Mouse (Mus musculus): ENCODE results near the gene Capn9. TPM values are rescaled to one million over a fixed set of nuclear protein-coding genes. Genes with fewer than 3 reads are reported as not detected.

The Capn9 gene
- polyA plus RNA-seq, 1 experiment from 2014 or later, result 0.39 TPM

- Histone ChIP-seq H3K9ac (ENCODE audit: low read length) (no peak overlapping the region), H3K4me1 (ENCODE audit: control insufficient read depth, insufficient read depth, low read length) (peaks cover 12% of the 10 kb centered on the region), H3K27ac (ENCODE audit: low read length) (no peak overlapping the region), H3K4me2 (ENCODE audit: low read depth, low read length) (no peak overlapping the region), H3K9me3 (replicated peaks; ENCODE audit: control insufficient read depth, low read length) (no peaks in the 10 kb centered on the region), H3K27me3 (ENCODE audit: control insufficient read depth, insufficient read depth, low read length) (no peaks in the 10 kb centered on the region; the same call in 1 of the 2 replicates), H3K4me3 (ENCODE audit: low read length) (no peak overlapping the region), H3K36me3 (ENCODE audit: control insufficient read depth, insufficient read depth) (no peaks in the 10 kb centered on the region)
- no peak for ATAC-seq (replicated peaks; ENCODE audit: extremely low read depth, insufficient read depth, low FRiP score)
- WGBS, result 73% methylated on average over 6 of the region's 6 CpGs
These were observed 8.8 kb upstream of the Capn9 start for GRCm38 (mm10) chr8:124567126-124567525.

DNA sequence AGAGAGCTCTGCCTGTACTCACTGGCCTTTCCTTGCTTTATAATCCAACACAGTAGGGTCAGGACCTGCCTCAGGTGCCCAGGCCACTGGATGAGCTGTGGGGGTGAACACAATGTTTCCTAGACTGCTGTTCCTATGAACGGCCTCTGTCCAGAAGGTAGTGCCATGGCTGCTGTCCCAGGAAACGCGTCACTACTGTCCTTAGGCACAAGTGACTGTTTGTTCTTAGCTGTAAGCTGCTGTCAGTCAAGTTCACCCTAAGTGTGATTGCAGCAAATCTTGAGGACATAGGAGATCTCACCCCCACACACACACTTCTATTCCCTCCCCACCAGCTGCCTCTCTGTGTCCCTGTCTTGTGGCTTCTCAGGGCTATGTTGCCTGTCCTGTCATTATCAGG, 8.3 kb upstream of the Capn9 start:
- Histone ChIP-seq H3K4me3 (ENCODE audit: low read length) (no peak overlapping the region), H3K4me1 (ENCODE audit: control insufficient read depth, insufficient read depth, low read length) (peaks cover 12% of the 10 kb centered on the region), H3K27ac (ENCODE audit: low read length) (no peak overlapping the region), H3K36me3 (ENCODE audit: control insufficient read depth, insufficient read depth) (no peaks in the 10 kb centered on the region), H3K27me3 (ENCODE audit: control insufficient read depth, insufficient read depth, low read length) (no peaks in the 10 kb centered on the region; the same call in 1 of the 2 replicates), H3K9me3 (replicated peaks; ENCODE audit: control insufficient read depth, low read length) (no peaks in the 10 kb centered on the region), H3K9ac (ENCODE audit: low read length) (no peak overlapping the region), H3K4me2 (ENCODE audit: low read depth, low read length) (no peak overlapping the region)
- WGBS, result 69% methylated on average over 3 of the region's 3 CpGs
- no peak for ATAC-seq (replicated peaks; ENCODE audit: extremely low read depth, insufficient read depth, low FRiP score)

DNA sequence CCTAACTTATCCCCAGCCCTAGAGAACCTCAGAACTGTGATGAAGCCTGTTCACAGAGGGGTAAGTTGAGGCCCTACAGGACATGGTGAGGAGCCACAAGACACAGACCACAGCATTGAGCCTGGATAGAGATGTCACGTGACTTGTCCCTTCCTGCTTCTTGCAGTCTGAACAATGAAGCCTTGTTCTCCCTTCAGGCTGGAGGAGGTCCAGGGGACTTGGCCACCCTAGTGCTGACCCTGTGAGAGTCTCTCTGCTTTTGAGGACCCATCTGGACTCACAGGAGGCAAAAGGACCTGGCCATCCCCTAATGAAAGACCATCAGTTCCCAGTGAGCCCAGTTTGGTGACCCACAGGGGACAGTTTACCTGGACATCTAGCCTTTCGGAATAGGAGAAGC, 6.8 kb upstream of the Capn9 start:
- Histone ChIP-seq H3K36me3 (ENCODE audit: control insufficient read depth, insufficient read depth) (no peaks in the 10 kb centered on the region), H3K27ac (ENCODE audit: low read length) (no peak overlapping the region), H3K9me3 (replicated peaks; ENCODE audit: control insufficient read depth, low read length) (no peaks in the 10 kb centered on the region), H3K9ac (ENCODE audit: low read length) (no peak overlapping the region), H3K4me3 (ENCODE audit: low read length) (no peak overlapping the region), H3K27me3 (ENCODE audit: control insufficient read depth, insufficient read depth, low read length) (no peaks in the 10 kb centered on the region), H3K4me2 (ENCODE audit: low read depth, low read length) (no peak overlapping the region), H3K4me1 (ENCODE audit: control insufficient read depth, insufficient read depth, low read length) (peaks cover 14% of the 10 kb centered on the region)
- ATAC-seq (replicated peaks; ENCODE audit: extremely low read depth, insufficient read depth, low FRiP score), result no peak
- 65% methylated on average over 2 of the region's 2 CpGs for WGBS

- no peak within 1 kb of the TSS for H3K27ac ChIP-seq (ENCODE audit: low read length)
- WGBS, result 42% methylated on average over 2 of the region's 2 CpGs
- no peaks in the 10 kb centered on the region for H3K27me3 ChIP-seq (ENCODE audit: control insufficient read depth, insufficient read depth, low read length)
- H3K9ac ChIP-seq (ENCODE audit: low read length), result no peak within 1 kb of the TSS
- no peak within 1 kb of the TSS for H3K4me3 ChIP-seq (ENCODE audit: low read length)
- no peak within 1 kb of the TSS for H3K4me2 ChIP-seq (ENCODE audit: low read depth, low read length)
- H3K36me3 ChIP-seq (ENCODE audit: control insufficient read depth, insufficient read depth), result no peaks in the 10 kb centered on the region
- no peaks in the 10 kb centered on the region for H3K9me3 ChIP-seq (replicated peaks; ENCODE audit: control insufficient read depth, low read length)
- ATAC-seq (replicated peaks; ENCODE audit: extremely low read depth, insufficient read depth, low FRiP score), result no peak
- peaks cover 14% of the 10 kb centered on the region for H3K4me1 ChIP-seq (ENCODE audit: control insufficient read depth, insufficient read depth, low read length)
These were observed 6.3 kb upstream of the Capn9 start, which contains the start of gene Agt for GRCm38 (mm10) chr8:124569593-124569992. Gene Agt, minus strand, starts transcription at chr8:124569706.

- no peaks in the 10 kb centered on the region for H3K27me3 ChIP-seq (ENCODE audit: control insufficient read depth, insufficient read depth, low read length)
- H3K27ac ChIP-seq (ENCODE audit: low read length), result peak overlapping the region; percentile 64
- no peaks in the 10 kb centered on the region for H3K36me3 ChIP-seq (ENCODE audit: control insufficient read depth, insufficient read depth)
- H3K9me3 ChIP-seq (replicated peaks; ENCODE audit: control insufficient read depth, low read length), result no peaks in the 10 kb centered on the region
- H3K9ac ChIP-seq (ENCODE audit: low read length), result no peak overlapping the region
- WGBS, result 43% methylated on average over 8 of the region's 8 CpGs
- peaks cover 14% of the 10 kb centered on the region for H3K4me1 ChIP-seq (ENCODE audit: control insufficient read depth, insufficient read depth, low read length)
- ATAC-seq (replicated peaks; ENCODE audit: extremely low read depth, insufficient read depth, low FRiP score), result peak; percentile 59
- no peak overlapping the region for H3K4me3 ChIP-seq (ENCODE audit: low read length)
- no peak overlapping the region for H3K4me2 ChIP-seq (ENCODE audit: low read depth, low read length)
These were observed 4.0 kb upstream of the Capn9 start for GRCm38 (mm10) chr8:124571732-124572429.

DNA sequence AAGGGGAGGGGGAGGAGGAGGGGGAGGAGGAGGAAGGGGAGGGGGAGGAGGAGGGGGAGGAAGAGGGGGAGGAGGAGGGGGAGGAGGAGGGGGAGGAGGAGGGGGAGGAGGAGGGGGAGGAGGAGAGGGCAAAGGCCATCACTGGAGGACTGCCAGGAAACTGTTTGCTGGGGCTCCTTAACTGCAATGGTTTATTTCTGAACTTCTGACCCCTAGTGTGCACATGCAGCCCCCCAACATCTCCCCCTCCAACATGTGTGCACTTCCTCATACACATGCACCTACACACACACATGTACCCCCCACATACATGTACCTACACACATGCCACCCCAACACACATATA, 3.5 kb upstream of the Capn9 start:
- H3K4me2 ChIP-seq (ENCODE audit: low read depth, low read length), result no peak overlapping the region
- H3K27ac ChIP-seq (ENCODE audit: low read length), result no peak overlapping the region
- no peak overlapping the region for H3K4me3 ChIP-seq (ENCODE audit: low read length)
- peaks cover 14% of the 10 kb centered on the region for H3K4me1 ChIP-seq (ENCODE audit: control insufficient read depth, insufficient read depth, low read length)
- no peak for ATAC-seq (replicated peaks; ENCODE audit: extremely low read depth, insufficient read depth, low FRiP score)
- no peak overlapping the region for H3K9ac ChIP-seq (ENCODE audit: low read length)
- H3K36me3 ChIP-seq (ENCODE audit: control insufficient read depth, insufficient read depth), result no peaks in the 10 kb centered on the region
- H3K27me3 ChIP-seq (ENCODE audit: control insufficient read depth, insufficient read depth, low read length), result no peaks in the 10 kb centered on the region
- H3K9me3 ChIP-seq (replicated peaks; ENCODE audit: control insufficient read depth, low read length), result no peaks in the 10 kb centered on the region

- WGBS, result 52% methylated on average over 15 of the region's 15 CpGs
- 0 out of 2 replicates have a peak overlapping the region, but pooled peaks have one; percentile 47 for H3K9ac ChIP-seq (ENCODE audit: low read length)
- peaks cover 14% of the 10 kb centered on the region for H3K4me1 ChIP-seq (ENCODE audit: control insufficient read depth, insufficient read depth, low read length)
- peak overlapping the region; percentile 58 for H3K27ac ChIP-seq (ENCODE audit: low read length)
- H3K9me3 ChIP-seq (replicated peaks; ENCODE audit: control insufficient read depth, low read length), result no peaks in the 10 kb centered on the region
- no peaks in the 10 kb centered on the region for H3K36me3 ChIP-seq (ENCODE audit: control insufficient read depth, insufficient read depth)
- peak overlapping the region; percentile 27; the same call in 1 of the 2 replicates for H3K4me2 ChIP-seq (ENCODE audit: low read depth, low read length)
- no peaks in the 10 kb centered on the region for H3K27me3 ChIP-seq (ENCODE audit: control insufficient read depth, insufficient read depth, low read length)
- H3K4me3 ChIP-seq (ENCODE audit: low read length), result no peak overlapping the region
- peak; percentile 63 for ATAC-seq (replicated peaks; ENCODE audit: extremely low read depth, insufficient read depth, low FRiP score)
These were observed 2.2 kb upstream of the Capn9 start for GRCm38 (mm10) chr8:124573552-124574340.

DNA sequence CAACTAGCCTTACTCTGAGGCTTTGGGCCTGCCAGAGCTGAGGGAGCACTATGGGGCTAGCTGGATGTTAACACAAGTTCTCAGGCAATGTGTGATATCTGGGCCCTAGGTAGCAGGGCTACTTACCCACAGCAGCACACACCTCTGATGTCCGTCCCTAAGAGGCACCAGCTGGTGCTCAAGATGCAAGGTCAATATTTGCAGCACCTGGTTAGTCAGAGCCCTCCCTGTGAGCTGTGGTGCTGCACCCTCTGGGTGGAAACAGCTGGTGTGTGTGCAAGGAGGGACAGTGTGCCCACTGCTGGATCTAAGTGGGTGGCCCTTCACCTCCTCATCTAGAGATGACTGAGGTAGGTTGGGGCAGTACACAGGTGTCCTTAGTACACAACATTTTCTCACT, 840 bp downstream of the Capn9 start:
- Histone ChIP-seq H3K27me3 (ENCODE audit: control insufficient read depth, insufficient read depth, low read length) (no peaks in the 10 kb centered on the region), H3K9me3 (replicated peaks; ENCODE audit: control insufficient read depth, low read length) (no peaks in the 10 kb centered on the region), H3K9ac (ENCODE audit: low read length) (no peak overlapping the region), H3K4me1 (ENCODE audit: control insufficient read depth, insufficient read depth, low read length) (peaks cover 2% of the 10 kb centered on the region), H3K4me3 (ENCODE audit: low read length) (no peak overlapping the region), H3K4me2 (ENCODE audit: low read depth, low read length) (no peak overlapping the region), H3K36me3 (ENCODE audit: control insufficient read depth, insufficient read depth) (no peaks in the 10 kb centered on the region), H3K27ac (ENCODE audit: low read length) (no peak overlapping the region)
- ATAC-seq (replicated peaks; ENCODE audit: extremely low read depth, insufficient read depth, low FRiP score), result no peak
- WGBS, result 75% methylated on average over 1 of the region's 1 CpGs

GRCm38 (mm10) chr8:124585718-124586425, 10.0 kb downstream of the Capn9 start:
- no peak overlapping the region for H3K4me3 ChIP-seq (ENCODE audit: low read length)
- WGBS, result 34% methylated on average over 3 of the region's 3 CpGs
- H3K27me3 ChIP-seq (ENCODE audit: control insufficient read depth, insufficient read depth, low read length), result no peaks in the 10 kb centered on the region
- no peaks in the 10 kb centered on the region for H3K9me3 ChIP-seq (replicated peaks; ENCODE audit: control insufficient read depth, low read length)
- peak overlapping the region; percentile 3 for H3K27ac ChIP-seq (ENCODE audit: low read length)
- no peak overlapping the region for H3K4me2 ChIP-seq (ENCODE audit: low read depth, low read length)
- ATAC-seq (replicated peaks; ENCODE audit: extremely low read depth, insufficient read depth, low FRiP score), result peak; percentile 83
- H3K36me3 ChIP-seq (ENCODE audit: control insufficient read depth, insufficient read depth), result no peaks in the 10 kb centered on the region
- peaks cover 15% of the 10 kb centered on the region for H3K4me1 ChIP-seq (ENCODE audit: control insufficient read depth, insufficient read depth, low read length)
- H3K9ac ChIP-seq (ENCODE audit: low read length), result no peak overlapping the region; the same call in 1 of the 2 replicates
